Mouse (Mus musculus): ENCODE data around the gene Amd2. TPM values are rescaled to one million over a fixed set of nuclear protein-coding genes. Genes with fewer than 3 reads are reported as not detected.

Gene Amd2
- total RNA-seq (2023) = 7.6 to 10.2 TPM (median 9.7 TPM) in 4 replicates

GRCm38 (mm10) chr10:35711792-35712191 is at the start of gene Amd2:
Gene Amd2, minus strand, starts transcription at chr10:35711892.

Measured in B cell, adult 62 days (primary cell).